ENCODE assay signal across 8 mouse cellular contexts in genomic region chr4:136981347-136981746, GRCm38 (mm10). TPM values are rescaled to one million over a fixed set of nuclear protein-coding genes. Genes with fewer than 3 reads are reported as not detected.
DNase-seq lines count a peak whose midpoint lies in the region; ATAC-seq and TF ChIP-seq lines count a peak whose summit lies in the region.

No protein-coding gene starts in this region.

- peak; percentile 51 for TF ChIP-seq CTCF in gastrocnemius, adult 2 months (IDR thresholded peaks at IDR 0.05)
- peak; percentile 81 for TF ChIP-seq CTCF in forebrain, postnatal 0 days (IDR thresholded peaks at IDR 0.05; ENCODE audit: low read depth)
- TF ChIP-seq CTCF in olfactory bulb, adult 2 months (IDR thresholded peaks at IDR 0.05; ENCODE audit: insufficient read depth, low read depth, low read length) = peak; percentile 63; the same call in 1 of the 2 replicates

- no peak overlapping the region for H3K27ac ChIP-seq in gastrocnemius, adult 2 months
- no peak overlapping the region for H3K27ac ChIP-seq in forebrain, postnatal 0 days (ENCODE audit: low read depth, low read length)
- no peak overlapping the region for H3K27ac ChIP-seq in kidney, embryonic 16.5 days (ENCODE audit: low read length)
- no peak overlapping the region for H3K27ac ChIP-seq in liver, embryonic 16.5 days (ENCODE audit: low read length)
- no peak overlapping the region for H3K27ac ChIP-seq in olfactory bulb, adult 2 months (ENCODE audit: insufficient read depth, low read depth, low read length)

- intact Hi-C loops in gastrocnemius, adult 2 months (cut with DNase I) = no loop called here

- ATAC-seq in forebrain, postnatal 0 days = peak; percentile 82
- peak; percentile 82 for ATAC-seq in kidney, embryonic 16.5 days (ENCODE audit: low FRiP score, low TSS enrichment)
- ATAC-seq in liver, embryonic 16.5 days (ENCODE audit: low read depth) = peak; percentile 43

- H3K9me3 ChIP-seq in forebrain, postnatal 0 days (ENCODE audit: low read length) = no peaks in the 10 kb centered on the region
- H3K9me3 ChIP-seq in kidney, embryonic 16.5 days (ENCODE audit: low read length) = no peaks in the 10 kb centered on the region
- H3K9me3 ChIP-seq in liver, embryonic 16.5 days (replicated peaks; ENCODE audit: control insufficient read depth, low read length) = no peaks in the 10 kb centered on the region

- 9% methylated on average over 12 of the region's 12 CpGs for WGBS in forebrain, postnatal 0 days
- WGBS in kidney, embryonic 16.5 days = 7% methylated on average over 12 of the region's 12 CpGs
- WGBS in liver, embryonic 16.5 days (ENCODE audit: insufficient replicate concordance) = 45% methylated on average over 12 of the region's 12 CpGs
- 25% methylated on average over 12 of the region's 12 CpGs for WGBS in olfactory bulb, adult 2 months

- H3K9ac ChIP-seq in forebrain, postnatal 0 days = no peak overlapping the region
- no peak overlapping the region for H3K9ac ChIP-seq in kidney, embryonic 16.5 days (replicated peaks; ENCODE audit: low read length)
- H3K9ac ChIP-seq in liver, embryonic 16.5 days (ENCODE audit: low read depth, low read length) = no peak overlapping the region

- peak; percentile 44 for DNase-seq in gastrocnemius, adult 2 months
- DNase-seq in gastrocnemius, adult 8-10 months (ENCODE audit: low spot score in 2 of 2) = no peak
- DNase-seq in cerebellum, adult 11-12 months = peak; percentile 75
- peak; percentile 84 for DNase-seq in forebrain, postnatal 0 days
- no peak for DNase-seq in c-Kit-positive CD71-positive TER-119-positive erythroid progenitor cells, embryonic 14.5 days (ENCODE audit: low spot score)

- no peak overlapping the region for H3K4me3 ChIP-seq in gastrocnemius, adult 2 months
- no peak overlapping the region for H3K4me3 ChIP-seq in forebrain, postnatal 0 days (ENCODE audit: low read depth, low read length)
- H3K4me3 ChIP-seq in kidney, embryonic 16.5 days (ENCODE audit: low read length) = no peak overlapping the region
- no peak overlapping the region for H3K4me3 ChIP-seq in liver, embryonic 16.5 days (ENCODE audit: low read depth, low read length)
- H3K4me3 ChIP-seq in olfactory bulb, adult 2 months (ENCODE audit: insufficient read depth, low read depth, low read length) = no peak overlapping the region

- no peaks in the 10 kb centered on the region for H3K27me3 ChIP-seq in forebrain, postnatal 0 days (ENCODE audit: insufficient read depth, low read length)
- no peaks in the 10 kb centered on the region for H3K27me3 ChIP-seq in kidney, embryonic 16.5 days (ENCODE audit: insufficient read depth, low read length)
- H3K27me3 ChIP-seq in liver, embryonic 16.5 days (ENCODE audit: control insufficient read depth, insufficient read depth, low read depth, low read length) = 0 out of 2 replicates have a peak, but pooled peaks cover 2% of the 10 kb centered on the region

- TF ChIP-seq POLR2A in olfactory bulb, adult 2 months (IDR thresholded peaks at IDR 0.05; ENCODE audit: insufficient read depth, low read depth, low read length) = no peak

- H3K4me1 ChIP-seq in forebrain, postnatal 0 days (ENCODE audit: insufficient read depth) = no peaks in the 10 kb centered on the region
- H3K4me1 ChIP-seq in kidney, embryonic 16.5 days (ENCODE audit: insufficient read depth, low read length) = no peaks in the 10 kb centered on the region
- no peaks in the 10 kb centered on the region for H3K4me1 ChIP-seq in liver, embryonic 16.5 days (ENCODE audit: control insufficient read depth, low read depth, low read length)
- H3K4me1 ChIP-seq in olfactory bulb, adult 2 months (ENCODE audit: control insufficient read depth, insufficient read depth, low read length) = peaks cover 16% of the 10 kb centered on the region

- no peak overlapping the region for H3K4me2 ChIP-seq in forebrain, postnatal 0 days (ENCODE audit: low read depth)
- no peak overlapping the region for H3K4me2 ChIP-seq in kidney, embryonic 16.5 days (replicated peaks; ENCODE audit: low read depth, low read length)
- H3K4me2 ChIP-seq in liver, embryonic 16.5 days (ENCODE audit: low read depth, low read length) = no peak overlapping the region

- no peaks in the 10 kb centered on the region for H3K36me3 ChIP-seq in forebrain, postnatal 0 days (ENCODE audit: insufficient read depth)
- H3K36me3 ChIP-seq in kidney, embryonic 16.5 days (ENCODE audit: insufficient read depth, low read length) = peaks cover 2% of the 10 kb centered on the region; the same call in 1 of the 2 replicates
- no peaks in the 10 kb centered on the region for H3K36me3 ChIP-seq in liver, embryonic 16.5 days (ENCODE audit: control insufficient read depth, insufficient read depth)

RNA-seq across cellular contexts. Expression of gene Epha8, which starts 24.7 kb away (rescaled TPM):
- total RNA-seq in gastrocnemius, adult 2 months (2021) = not detected
- not detected for total RNA-seq in gastrocnemius, adult 8-10 months (2022)
- 20.5 and 23.9 TPM in 2 replicates for total RNA-seq in forebrain, postnatal 0 days (2014; rRNA removed)
- 6.6 and 9.5 TPM in 2 replicates for polyA plus RNA-seq in forebrain, postnatal 0 days (2015; fragmentation: Nextera tagmentation; extraction: Ambion mirVana)
- polyA plus RNA-seq in kidney, embryonic 16.5 days (2015; fragmentation: Nextera tagmentation; extraction: Ambion mirVana) = 0.06 and 0.50 TPM in 2 replicates
- 0.28 and 0.46 TPM in 2 replicates for polyA plus RNA-seq in liver, embryonic 16.5 days (2015; fragmentation: Nextera tagmentation; extraction: Ambion mirVana)
- not detected in 2 replicates for polyA plus RNA-seq in olfactory bulb, adult 2 months (2012; ENCODE audit: insufficient read depth, insufficient read length, low replicate concordance, missing spikeins)

Comparison
In these comparisons a context has a peak if more than half of its experiments do, and no peak if none do; other contexts are left out.
1. DNase-seq: peak in gastrocnemius, adult 2 months (single experiment), cerebellum, adult 11-12 months (single experiment) and forebrain, postnatal 0 days (single experiment); none in gastrocnemius, adult 8-10 months (0 of 2) and c-Kit-positive CD71-positive TER-119-positive erythroid progenitor cells, embryonic 14.5 days (single experiment).
2. Peak in every context shown above with its lines, with median percentiles within 50 percentile points of each other: CTCF ChIP-seq and ATAC-seq.